Mouse (Mus musculus): ENCODE measurements at regions not wholly inside any gene's neighbourhood (a gene's known extent, or its start where the extent isn't known, plus 50 kb on each side); places are given as distances from the start of the nearest gene placed in this dataset.
"Not testable (repeated sequence)": the region's sequence is repeated elsewhere in the genome, so short reads cannot be mapped to it uniquely, and the experiment has no call there.

- no peak for DNase-seq (ENCODE audit: inconsistent age in 2 of 2, low spot score in 1 of 2)
Measured at GRCm38 (mm10) chr8:7323067-7323675, 1337.9 kb downstream of the Efnb2 start.

- DNase-seq (ENCODE audit: inconsistent age in 2 of 2, low spot score in 1 of 2), result no peak
Measured at GRCm38 (mm10) chr8:7322376-7323066, 1338.5 kb downstream of the Efnb2 start.

GRCm38 (mm10) chr8:7316806-7317355, 1344.2 kb downstream of the Efnb2 start:
- no peak for DNase-seq (ENCODE audit: inconsistent age in 2 of 2, low spot score in 1 of 2)

- DNase-seq (ENCODE audit: inconsistent age in 2 of 2, low spot score in 1 of 2), result no peak
Measured at GRCm38 (mm10) chr8:7309239-7309638, 1351.8 kb downstream of the Efnb2 start.

- DNase-seq (ENCODE audit: inconsistent age in 2 of 2, low spot score in 1 of 2), result no peak
Measured at GRCm38 (mm10) chr8:7289361-7289760, 1371.7 kb downstream of the Efnb2 start.

- no peak for DNase-seq (ENCODE audit: inconsistent age in 2 of 2, low spot score in 1 of 2)
Measured at GRCm38 (mm10) chr8:7286581-7286980, 1374.5 kb downstream of the Efnb2 start.

GRCm38 (mm10) chr8:7267406-7267805, 1393.6 kb downstream of the Efnb2 start:
- DNase-seq (ENCODE audit: inconsistent age in 2 of 2, low spot score in 1 of 2), result no peak

GRCm38 (mm10) chr8:7254336-7254735, 1406.7 kb downstream of the Efnb2 start:
- not testable (repeated sequence) for DNase-seq (ENCODE audit: inconsistent age in 2 of 2, low spot score in 1 of 2)

- no peak for DNase-seq (ENCODE audit: inconsistent age in 2 of 2, low spot score in 1 of 2)
Measured at GRCm38 (mm10) chr8:7240321-7240720, 1420.7 kb downstream of the Efnb2 start.

- DNase-seq (ENCODE audit: inconsistent age in 2 of 2, low spot score in 1 of 2), result no peak
Measured at GRCm38 (mm10) chr8:7234006-7234405, 1427.0 kb downstream of the Efnb2 start.

GRCm38 (mm10) chr8:7219300-7219699, 1441.7 kb downstream of the Efnb2 start:
- no peak for DNase-seq (ENCODE audit: inconsistent age in 2 of 2, low spot score in 1 of 2)

GRCm38 (mm10) chr8:7207178-7207577, 1453.9 kb downstream of the Efnb2 start:
- no peak for DNase-seq (ENCODE audit: inconsistent age in 2 of 2, low spot score in 1 of 2)

- no peak for DNase-seq (ENCODE audit: inconsistent age in 2 of 2, low spot score in 1 of 2)
Measured at GRCm38 (mm10) chr8:7206596-7206995, 1454.4 kb downstream of the Efnb2 start.

GRCm38 (mm10) chr8:7205086-7205485, 1456.0 kb downstream of the Efnb2 start:
- no peak for DNase-seq (ENCODE audit: inconsistent age in 2 of 2, low spot score in 1 of 2)

- no peak for DNase-seq (ENCODE audit: inconsistent age in 2 of 2, low spot score in 1 of 2)
Measured at GRCm38 (mm10) chr8:7190726-7191125, 1470.3 kb downstream of the Efnb2 start.

- no peak for DNase-seq (ENCODE audit: inconsistent age in 2 of 2, low spot score in 1 of 2)
Measured at GRCm38 (mm10) chr8:7163361-7163760, 1497.7 kb downstream of the Efnb2 start.

GRCm38 (mm10) chr8:7131746-7132145, 1529.3 kb downstream of the Efnb2 start:
- DNase-seq (ENCODE audit: inconsistent age in 2 of 2, low spot score in 1 of 2), result no peak

- DNase-seq (ENCODE audit: inconsistent age in 2 of 2, low spot score in 1 of 2), result no peak
Measured at GRCm38 (mm10) chr8:7108849-7109248, 1552.2 kb downstream of the Efnb2 start.

GRCm38 (mm10) chr8:7097577-7097976, 1563.5 kb downstream of the Efnb2 start:
- DNase-seq (ENCODE audit: inconsistent age in 2 of 2, low spot score in 1 of 2), result no peak

- DNase-seq (ENCODE audit: inconsistent age in 2 of 2, low spot score in 1 of 2), result no peak
Measured at GRCm38 (mm10) chr8:7092831-7093230, 1568.2 kb downstream of the Efnb2 start.

GRCm38 (mm10) chr8:7088123-7088522, 1572.9 kb downstream of the Efnb2 start:
- DNase-seq (ENCODE audit: inconsistent age in 2 of 2, low spot score in 1 of 2), result no peak

- DNase-seq (ENCODE audit: inconsistent age in 2 of 2, low spot score in 1 of 2), result peak in 1 of 2 experiments; percentile 18
Measured at GRCm38 (mm10) chr8:7060255-7060656, 1600.8 kb downstream of the Efnb2 start.
